Mouse (Mus musculus): Measurements from ENCODE around the gene Tab2. TPM values are rescaled to one million over a fixed set of nuclear protein-coding genes. Genes with fewer than 3 reads are reported as not detected.
A peak's percentile ranks its signal among the peaks of the same experiment; 100 is the strongest.

Gene Tab2
- polyA plus RNA-seq, 2 experiments, result 36.2 to 75.3 TPM

- Histone ChIP-seq H3K9me3 (ENCODE audit: control insufficient read depth, low read length) (no peaks in the 10 kb centered on the region), H3K4me1 (ENCODE audit: control insufficient read depth, insufficient read depth, low read length) (no peaks in the 10 kb centered on the region), H3K4me2 (replicated peaks; ENCODE audit: low read depth, low read length, severe bottlenecking) (no peak overlapping the region), H3K9ac (ENCODE audit: low read depth, low read length, severe bottlenecking) (no peak overlapping the region), H3K27me3 (ENCODE audit: control insufficient read depth, insufficient read depth, low read length) (no peaks in the 10 kb centered on the region), H3K4me3 (replicated peaks; ENCODE audit: low read length) (no peak overlapping the region), H3K36me3 (ENCODE audit: control insufficient read depth, insufficient read depth, low read length) (no peaks in the 10 kb centered on the region), H3K27ac (replicated peaks; ENCODE audit: low read depth, low read length) (no peak overlapping the region)
- WGBS, result 84% methylated on average over 7 of the region's 7 CpGs
- DNase-seq (ENCODE audit: low spot score), result no peak
- no peak for TF ChIP-seq POLR2A (IDR thresholded peaks at IDR 0.05; ENCODE audit: borderline replicate concordance, extremely low read depth, insufficient read depth, insufficient read length)
- no peak for ATAC-seq (ENCODE audit: low FRiP score, low read depth)
These were observed 81.8 kb downstream of the Tab2 start for GRCm38 (mm10) chr10:7874194-7874593.

- H3K4me2 ChIP-seq (replicated peaks; ENCODE audit: low read depth, low read length, severe bottlenecking), result no peak overlapping the region
- no peak overlapping the region for H3K9ac ChIP-seq (ENCODE audit: low read depth, low read length, severe bottlenecking)
- no peaks in the 10 kb centered on the region for H3K36me3 ChIP-seq (ENCODE audit: control insufficient read depth, insufficient read depth, low read length)
- H3K27ac ChIP-seq (replicated peaks; ENCODE audit: low read depth, low read length), result no peak overlapping the region
- ATAC-seq (ENCODE audit: low FRiP score, low read depth) (no peak), DNase-seq (ENCODE audit: low spot score) (no peak)
- H3K27me3 ChIP-seq (ENCODE audit: control insufficient read depth, insufficient read depth, low read length), result peaks cover 21% of the 10 kb centered on the region; the same call in 1 of the 2 replicates
- no peak overlapping the region for H3K4me3 ChIP-seq (replicated peaks; ENCODE audit: low read length)
- H3K9me3 ChIP-seq (ENCODE audit: control insufficient read depth, low read length), result no peaks in the 10 kb centered on the region
- H3K4me1 ChIP-seq (ENCODE audit: control insufficient read depth, insufficient read depth, low read length), result peaks cover 6% of the 10 kb centered on the region; the same call in 1 of the 2 replicates
- WGBS, result 61% methylated on average over 5 of the region's 5 CpGs
- no peak for TF ChIP-seq POLR2A (IDR thresholded peaks at IDR 0.05; ENCODE audit: borderline replicate concordance, extremely low read depth, insufficient read depth, insufficient read length)
These were observed 84.5 kb downstream of the Tab2 start for GRCm38 (mm10) chr10:7871381-7872020.

DNA sequence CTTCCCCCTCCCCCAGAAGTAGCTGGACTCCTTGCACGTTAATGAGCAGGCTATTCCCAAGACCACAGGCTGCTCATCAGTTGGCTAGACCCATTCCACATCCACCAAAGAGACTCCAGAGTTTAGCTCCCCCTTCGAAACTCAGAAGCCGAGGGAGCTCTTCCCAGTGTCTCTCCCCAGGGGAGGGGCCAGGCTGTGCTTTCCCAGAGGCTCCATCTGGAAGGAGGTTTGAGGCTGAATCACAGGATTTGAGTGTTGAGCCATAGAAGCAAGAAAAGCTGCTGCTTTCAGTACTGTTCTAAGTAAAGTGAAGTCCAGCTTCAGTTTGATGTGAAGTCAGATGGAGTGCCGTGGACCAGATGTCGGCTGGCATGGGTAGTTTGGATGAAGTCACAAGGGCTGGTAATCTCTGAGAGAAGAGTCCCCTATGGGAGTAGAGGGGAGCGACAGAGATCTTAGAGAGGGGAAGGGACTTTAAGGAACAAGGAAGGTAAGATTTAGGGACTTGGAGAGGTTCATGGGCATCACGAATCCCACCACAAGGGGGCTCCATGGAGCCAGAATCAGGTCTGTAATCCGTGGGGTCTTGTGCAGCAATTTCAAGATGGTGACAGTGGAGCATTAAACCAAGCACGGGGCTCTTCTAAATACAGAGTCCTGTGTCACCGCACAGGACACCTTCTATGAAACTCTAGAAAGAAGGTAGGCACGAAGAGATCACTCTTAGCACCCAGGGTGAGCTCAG lies 85.3 kb downstream of the Tab2 start:
- ATAC-seq (ENCODE audit: low FRiP score, low read depth), result no peak
- Histone ChIP-seq H3K27ac (replicated peaks; ENCODE audit: low read depth, low read length) (no peak overlapping the region), H3K4me2 (replicated peaks; ENCODE audit: low read depth, low read length, severe bottlenecking) (no peak overlapping the region), H3K9me3 (ENCODE audit: control insufficient read depth, low read length) (no peaks in the 10 kb centered on the region), H3K4me3 (replicated peaks; ENCODE audit: low read length) (no peak overlapping the region), H3K27me3 (ENCODE audit: control insufficient read depth, insufficient read depth, low read length) (peaks cover 21% of the 10 kb centered on the region; the same call in 1 of the 2 replicates), H3K36me3 (ENCODE audit: control insufficient read depth, insufficient read depth, low read length) (no peaks in the 10 kb centered on the region), H3K4me1 (ENCODE audit: control insufficient read depth, insufficient read depth, low read length) (peaks cover 6% of the 10 kb centered on the region; the same call in 1 of the 2 replicates), H3K9ac (ENCODE audit: low read depth, low read length, severe bottlenecking) (no peak overlapping the region)
- no peak for TF ChIP-seq POLR2A (IDR thresholded peaks at IDR 0.05; ENCODE audit: borderline replicate concordance, extremely low read depth, insufficient read depth, insufficient read length)
- WGBS, result 60% methylated on average over 11 of the region's 11 CpGs
- DNase-seq (ENCODE audit: low spot score), result no peak

- no peak overlapping the region for H3K4me2 ChIP-seq (replicated peaks; ENCODE audit: low read depth, low read length, severe bottlenecking)
- no peak overlapping the region for H3K4me3 ChIP-seq (replicated peaks; ENCODE audit: low read length)
- no peak overlapping the region for H3K9ac ChIP-seq (ENCODE audit: low read depth, low read length, severe bottlenecking)
- TF ChIP-seq POLR2A (IDR thresholded peaks at IDR 0.05; ENCODE audit: borderline replicate concordance, extremely low read depth, insufficient read depth, insufficient read length), result no peak
- H3K4me1 ChIP-seq (ENCODE audit: control insufficient read depth, insufficient read depth, low read length), result peaks cover 6% of the 10 kb centered on the region; the same call in 1 of the 2 replicates
- no peaks in the 10 kb centered on the region for H3K9me3 ChIP-seq (ENCODE audit: control insufficient read depth, low read length)
- peaks cover 21% of the 10 kb centered on the region; the same call in 1 of the 2 replicates for H3K27me3 ChIP-seq (ENCODE audit: control insufficient read depth, insufficient read depth, low read length)
- no peak overlapping the region for H3K27ac ChIP-seq (replicated peaks; ENCODE audit: low read depth, low read length)
- DNase-seq (ENCODE audit: low spot score) (no peak), ATAC-seq (ENCODE audit: low FRiP score, low read depth) (no peak)
- 50% methylated on average over 8 of the region's 8 CpGs for WGBS
- H3K36me3 ChIP-seq (ENCODE audit: control insufficient read depth, insufficient read depth, low read length), result no peaks in the 10 kb centered on the region
These were observed 86.3 kb downstream of the Tab2 start for GRCm38 (mm10) chr10:7869746-7870145.

DNA sequence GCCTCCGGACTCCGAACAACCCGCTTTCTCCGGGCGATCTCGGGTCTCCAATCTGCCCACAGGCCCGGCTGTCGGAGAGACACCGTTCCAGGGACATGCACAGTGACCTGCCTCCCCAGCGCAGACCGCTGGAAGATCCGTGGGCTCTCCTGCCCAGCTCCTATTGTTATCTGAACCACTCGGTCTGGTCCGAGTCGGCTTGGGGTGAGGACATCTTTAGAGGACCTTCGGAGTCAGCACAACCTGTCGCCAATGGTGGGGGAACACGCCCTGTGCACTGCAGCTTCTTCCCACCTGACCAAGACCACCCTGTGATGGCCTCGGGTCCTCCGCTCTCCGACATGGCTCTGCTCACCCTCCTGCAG lies 88.4 kb downstream of the Tab2 start:
- no peak for DNase-seq (ENCODE audit: low spot score)
- WGBS, result 28% methylated on average over 21 of the region's 21 CpGs

More for the DNA sequence above, 88.4 kb downstream of the Tab2 start:
- peak overlapping the region; percentile 35 for H3K4me3 ChIP-seq (replicated peaks; ENCODE audit: low read length)
- peak overlapping the region; percentile 60 for H3K4me2 ChIP-seq (replicated peaks; ENCODE audit: low read depth, low read length, severe bottlenecking)
- H3K9me3 ChIP-seq (ENCODE audit: control insufficient read depth, low read length), result no peaks in the 10 kb centered on the region
- H3K4me1 ChIP-seq (ENCODE audit: control insufficient read depth, insufficient read depth, low read length), result peaks cover 6% of the 10 kb centered on the region; the same call in 1 of the 2 replicates
- no peaks in the 10 kb centered on the region for H3K36me3 ChIP-seq (ENCODE audit: control insufficient read depth, insufficient read depth, low read length)
- no peak for TF ChIP-seq POLR2A (IDR thresholded peaks at IDR 0.05; ENCODE audit: borderline replicate concordance, extremely low read depth, insufficient read depth, insufficient read length)
- ATAC-seq (ENCODE audit: low FRiP score, low read depth), result no peak
- no peak overlapping the region for H3K27ac ChIP-seq (replicated peaks; ENCODE audit: low read depth, low read length)
- peaks cover 21% of the 10 kb centered on the region; the same call in 1 of the 2 replicates for H3K27me3 ChIP-seq (ENCODE audit: control insufficient read depth, insufficient read depth, low read length)
- H3K9ac ChIP-seq (ENCODE audit: low read depth, low read length, severe bottlenecking), result peak overlapping the region; percentile 48

All from limb, embryonic 14.5 days (tissue).